ENCODE assay signal across 13 mouse cellular contexts in the genomic region with DNA sequence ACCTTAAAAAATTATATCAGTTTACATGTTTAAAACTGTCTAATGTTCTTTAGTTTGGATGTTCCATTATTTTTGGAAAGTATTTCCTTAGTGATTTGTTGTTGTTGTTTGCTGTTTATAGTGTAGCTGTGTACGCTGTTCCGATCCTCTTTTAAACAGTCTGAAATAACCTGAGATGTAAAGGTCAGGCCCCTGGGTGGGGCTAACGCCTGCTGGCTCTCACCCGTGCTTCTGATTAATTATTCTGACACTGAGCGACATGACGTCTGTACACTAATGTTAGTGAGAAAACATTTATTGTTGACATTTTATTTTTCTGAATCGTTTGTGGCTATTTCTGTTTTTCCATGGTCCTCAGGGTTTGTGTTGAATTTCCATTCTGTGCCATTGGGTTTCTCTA. TPM values are rescaled to one million over a fixed set of nuclear protein-coding genes. Genes with fewer than 3 reads are reported as not detected.
DNase-seq lines count a peak whose midpoint lies in the region; ATAC-seq and TF ChIP-seq lines count a peak whose summit lies in the region.
"Had no signal": no experiment of that assay in that cellular context is flagged by ENCODE, and none has a peak within 500 bp of the region (broad histone marks: within the 10 kb centered on the region; RNA-seq: fewer than 3 reads in every experiment).

No protein-coding gene starts in this region.

- H3K4me3 ChIP-seq in heart, postnatal 0 days (ENCODE audit: low read depth, low read length), result no peak overlapping the region
- peak overlapping the region in 1 of 2 experiments; percentile 50; a peak in 2 of 4 replicates for H3K4me3 ChIP-seq in MEL (ENCODE audit: control insufficient read depth in 1 of 2, insufficient read depth in 1 of 2, low read depth in 2 of 2, low read length in 2 of 2)
- H3K4me3 ChIP-seq in hindbrain, embryonic 12.5 days, result no peak overlapping the region
- H3K4me3 ChIP-seq in midbrain, embryonic 16.5 days (ENCODE audit: low read depth, low read length), result no peak overlapping the region
- no peak overlapping the region for H3K4me3 ChIP-seq in intestine, embryonic 16.5 days (ENCODE audit: low read length)
- H3K4me3 ChIP-seq: limb, embryonic 15.5 days had no signal

- no peak for DNase-seq in heart, postnatal 0 days (ENCODE audit: low spot score)
- no peak for DNase-seq in heart, adult 9 months (ENCODE audit: low spot score in 2 of 2)
- peak; percentile 68 for DNase-seq in MEL (ENCODE audit: low read depth, low spot score)
- no peak for DNase-seq in thymus, postnatal 14 days
- DNase-seq in urinary bladder, adult 2 months (ENCODE audit: low spot score), result no peak
- DNase-seq: heart, postnatal 10 days had no signal

- no peaks in the 10 kb centered on the region for H3K36me3 ChIP-seq in heart, postnatal 0 days (replicated peaks; ENCODE audit: control insufficient read depth, insufficient read depth, low read length)
- H3K36me3 ChIP-seq in MEL (ENCODE audit: control insufficient read depth in 1 of 2, insufficient read depth in 2 of 2, low read length in 2 of 2), result peaks cover 0 to 46% of the 10 kb centered on the region in 2 experiments; a peak in 2 of 4 replicates
- H3K36me3 ChIP-seq in hindbrain, embryonic 12.5 days, result no peaks in the 10 kb centered on the region
- H3K36me3 ChIP-seq in midbrain, embryonic 16.5 days (ENCODE audit: control insufficient read depth, insufficient read depth, low read length), result no peaks in the 10 kb centered on the region
- H3K36me3 ChIP-seq in intestine, embryonic 16.5 days (ENCODE audit: control insufficient read depth, insufficient read depth, low read length), result no peaks in the 10 kb centered on the region
- H3K36me3 ChIP-seq: limb, embryonic 15.5 days had no signal

- H3K9me3 ChIP-seq in heart, postnatal 0 days (replicated peaks; ENCODE audit: control insufficient read depth, low read length), result no peaks in the 10 kb centered on the region
- H3K9me3 ChIP-seq in MEL (replicated peaks; ENCODE audit: insufficient read depth, low read length), result no peaks in the 10 kb centered on the region
- no peaks in the 10 kb centered on the region for H3K9me3 ChIP-seq in hindbrain, embryonic 12.5 days (replicated peaks)
- H3K9me3 ChIP-seq in midbrain, embryonic 16.5 days (replicated peaks; ENCODE audit: control insufficient read depth, low read length, poor library complexity, severe bottlenecking), result no peaks in the 10 kb centered on the region
- no peaks in the 10 kb centered on the region for H3K9me3 ChIP-seq in intestine, embryonic 16.5 days (ENCODE audit: control insufficient read depth, low read length)
- H3K9me3 ChIP-seq: limb, embryonic 15.5 days had no signal

- peaks cover 22% of the 10 kb centered on the region; the same call in 1 of the 2 replicates for H3K4me1 ChIP-seq in heart, postnatal 0 days (ENCODE audit: control insufficient read depth, insufficient read depth)
- peaks cover 32 to 43% of the 10 kb centered on the region in 2 experiments for H3K4me1 ChIP-seq in MEL (ENCODE audit: control insufficient read depth in 1 of 2, insufficient read depth in 2 of 2, low read length in 2 of 2)
- H3K4me1 ChIP-seq in hindbrain, embryonic 12.5 days, result peaks cover 28% of the 10 kb centered on the region
- H3K4me1 ChIP-seq in midbrain, embryonic 16.5 days (ENCODE audit: control insufficient read depth, insufficient read depth, low read length), result peaks cover 25% of the 10 kb centered on the region
- peaks cover 24% of the 10 kb centered on the region for H3K4me1 ChIP-seq in intestine, embryonic 16.5 days (ENCODE audit: control insufficient read depth, insufficient read depth, low read length)

- no peaks in the 10 kb centered on the region for H3K27me3 ChIP-seq in heart, postnatal 0 days (ENCODE audit: control insufficient read depth, insufficient read depth, low read length)
- H3K27me3 ChIP-seq in MEL (ENCODE audit: control insufficient read depth in 1 of 2, insufficient read depth in 2 of 2, low read length in 2 of 2), result no peaks in the 10 kb centered on the region
- no peaks in the 10 kb centered on the region for H3K27me3 ChIP-seq in hindbrain, embryonic 12.5 days
- H3K27me3 ChIP-seq in midbrain, embryonic 16.5 days (ENCODE audit: control insufficient read depth, insufficient read depth, low read depth, low read length), result no peaks in the 10 kb centered on the region
- H3K27me3 ChIP-seq in intestine, embryonic 16.5 days (replicated peaks; ENCODE audit: control insufficient read depth, insufficient read depth, low read length), result no peaks in the 10 kb centered on the region
- H3K27me3 ChIP-seq: limb, embryonic 15.5 days had no signal

- no peak for TF ChIP-seq CTCF in heart, postnatal 0 days (IDR thresholded peaks at IDR 0.05; ENCODE audit: low read depth)
- no peak for TF ChIP-seq CTCF in MEL (IDR thresholded peaks at IDR 0.05 in 2 of 3, conservative IDR thresholded peaks at IDR 0.05 in 1 of 3; ENCODE audit: control insufficient read depth in 1 of 3, insufficient read depth in 1 of 3, low read depth in 2 of 3, low read length in 3 of 3, poor library complexity in 1 of 3, severe bottlenecking in 1 of 3)

- peaks cover 41% of the 10 kb centered on the region for H3K79me2 ChIP-seq in MEL (ENCODE audit: control insufficient read depth, insufficient read depth, low read length, poor library complexity)

- 0 out of 2 replicates have a peak overlapping the region, but pooled peaks have one; percentile 43 for H3K27ac ChIP-seq in heart, postnatal 0 days (ENCODE audit: low read depth)
- peak overlapping the region; percentile 46 for H3K27ac ChIP-seq in MEL (ENCODE audit: control insufficient read depth, low read depth, low read length)
- peak overlapping the region; percentile 72 for H3K27ac ChIP-seq in hindbrain, embryonic 12.5 days
- peak overlapping the region; percentile 77 for H3K27ac ChIP-seq in midbrain, embryonic 16.5 days (ENCODE audit: low read length)
- no peak overlapping the region for H3K27ac ChIP-seq in intestine, embryonic 16.5 days (ENCODE audit: low read length)
- H3K27ac ChIP-seq: kidney, postnatal 0 days; limb, embryonic 15.5 days; stomach, postnatal 0 days had no signal

- WGBS in heart, postnatal 0 days, result 47% methylated on average over 7 of the region's 7 CpGs
- WGBS in hindbrain, embryonic 12.5 days, result 22% methylated on average over 7 of the region's 7 CpGs
- WGBS in midbrain, embryonic 16.5 days, result 25% methylated on average over 7 of the region's 7 CpGs
- 55% methylated on average over 7 of the region's 7 CpGs for WGBS in intestine, embryonic 16.5 days

- no peak for TF ChIP-seq POLR2A in MEL (IDR thresholded peaks at IDR 0.05; ENCODE audit: control insufficient read depth in 1 of 2, insufficient read depth in 1 of 2, low read depth in 1 of 2, low read length in 2 of 2, poor library complexity in 1 of 2)

- H3K9ac ChIP-seq in heart, postnatal 0 days (replicated peaks; ENCODE audit: low read depth, low read length), result no peak overlapping the region
- H3K9ac ChIP-seq in MEL (ENCODE audit: control insufficient read depth, low read depth, low read length, poor library complexity, severe bottlenecking), result peak overlapping the region; percentile 47; the same call in 1 of the 2 replicates
- no peak overlapping the region for H3K9ac ChIP-seq in hindbrain, embryonic 12.5 days
- H3K9ac ChIP-seq in midbrain, embryonic 16.5 days (ENCODE audit: low read depth, low read length), result no peak overlapping the region
- no peak overlapping the region for H3K9ac ChIP-seq in intestine, embryonic 16.5 days (ENCODE audit: low read depth, low read length)
- H3K9ac ChIP-seq: limb, embryonic 15.5 days had no signal

- ATAC-seq in heart, postnatal 0 days (ENCODE audit: insufficient read depth, low read depth), result no peak
- ATAC-seq in hindbrain, embryonic 12.5 days (ENCODE audit: low FRiP score), result no peak
- no peak for ATAC-seq in midbrain, embryonic 16.5 days
- no peak for ATAC-seq in intestine, embryonic 16.5 days
- ATAC-seq: lung, postnatal 0 days had no signal

- no peak for TF ChIP-seq EP300 in heart, postnatal 0 days (IDR thresholded peaks at IDR 0.05; ENCODE audit: low read depth)
- TF ChIP-seq EP300 in MEL (IDR thresholded peaks at IDR 0.05; ENCODE audit: low read depth in 1 of 2, low read length in 2 of 2), result peak in 1 of 2 experiments; percentile 31; a peak in 1 of 4 replicates

- TF ChIP-seq RAD21 in MEL (IDR thresholded peaks at IDR 0.05; ENCODE audit: low read depth, low read length), result no peak

- no peak overlapping the region for H3K4me2 ChIP-seq in heart, postnatal 0 days (ENCODE audit: low read depth, low read length)
- H3K4me2 ChIP-seq in hindbrain, embryonic 12.5 days (replicated peaks), result 0 out of 2 replicates have a peak overlapping the region, but pooled peaks have one; percentile 15
- H3K4me2 ChIP-seq in midbrain, embryonic 16.5 days (ENCODE audit: low read length), result no peak overlapping the region
- no peak overlapping the region for H3K4me2 ChIP-seq in intestine, embryonic 16.5 days (ENCODE audit: low read depth, low read length)
- H3K4me2 ChIP-seq: limb, embryonic 15.5 days had no signal

TF ChIP-seq in MEL, 35 proteins besides CTCF, POLR2A, EP300 and RAD21 (continues in another document):
- TF ChIP-seq ZNF384 (IDR thresholded peaks at IDR 0.05; ENCODE audit: low read depth, low read length) (no peak), HCFC1 (IDR thresholded peaks at IDR 0.05; ENCODE audit: low read depth, low read length) (0 out of 2 replicates have a peak, but pooled peaks have one; percentile 38), MAFK (IDR thresholded peaks at IDR 0.05; ENCODE audit: borderline replicate concordance, low read depth, low read length) (no peak), USF2 (IDR thresholded peaks at IDR 0.05; ENCODE audit: borderline replicate concordance in 1 of 2, insufficient read depth in 1 of 2, low read depth in 1 of 2, low read length in 2 of 2) (no peak), E2F4 (IDR thresholded peaks at IDR 0.05; ENCODE audit: borderline replicate concordance, low read depth, low read length) (no peak), ETS1 (IDR thresholded peaks at IDR 0.05; ENCODE audit: low read depth, low read length) (peak; percentile 52; the same call in 1 of the 2 replicates), BHLHE40 (IDR thresholded peaks at IDR 0.05; ENCODE audit: borderline replicate concordance, low read depth, low read length) (peak; percentile 62; the same call in 1 of the 2 replicates), CHD1 (IDR thresholded peaks at IDR 0.05; ENCODE audit: low read depth, low read length) (peak; percentile 73; the same call in 1 of the 2 replicates)

RNA-seq across cellular contexts. Expression of gene Atf7ip, which starts 41.0 kb away (rescaled TPM):
- total RNA-seq in heart, postnatal 0 days (2014; rRNA removed; ENCODE audit: low replicate concordance), result 43.3 and 54.5 TPM in 2 replicates
- 16.5 and 19.2 TPM in 2 replicates for polyA plus RNA-seq in heart, postnatal 0 days (2015; fragmentation: Nextera tagmentation; extraction: Ambion mirVana)
- total RNA-seq in MEL (2012; rRNA removed), result 7.3 and 10.7 TPM in 2 replicates
- 10 to 100 TPM; 24.6 to 56.1 TPM for polyA plus RNA-seq in MEL (2012; ENCODE audit: insufficient read depth in 1 of 2, insufficient read length in 2 of 2, low read depth in 1 of 2, low replicate concordance in 2 of 2, missing spikeins in 1 of 2)
- polyA plus RNA-seq in hindbrain, embryonic 12.5 days (2016; fragmentation: Nextera tagmentation; extraction: Ambion mirVana), result 63.8 and 77.2 TPM in 2 replicates
- 38.2 and 40.6 TPM in 2 replicates for polyA plus RNA-seq in midbrain, embryonic 16.5 days (2015; fragmentation: Nextera tagmentation; extraction: Ambion mirVana)
- 20.5 and 31.6 TPM in 2 replicates for polyA plus RNA-seq in urinary bladder, adult 2 months (2012; rRNA removed)
- polyA plus RNA-seq in intestine, embryonic 16.5 days (2015; fragmentation: Nextera tagmentation; extraction: Ambion mirVana), result 17.6 and 21.0 TPM in 2 replicates
